Mouse (Mus musculus): Measurements from ENCODE around the gene Gm17689. TPM values are rescaled to one million over a fixed set of nuclear protein-coding genes. Genes with fewer than 3 reads are reported as not detected.

The Gm17689 gene
- total RNA-seq (2022): not detected

DNA sequence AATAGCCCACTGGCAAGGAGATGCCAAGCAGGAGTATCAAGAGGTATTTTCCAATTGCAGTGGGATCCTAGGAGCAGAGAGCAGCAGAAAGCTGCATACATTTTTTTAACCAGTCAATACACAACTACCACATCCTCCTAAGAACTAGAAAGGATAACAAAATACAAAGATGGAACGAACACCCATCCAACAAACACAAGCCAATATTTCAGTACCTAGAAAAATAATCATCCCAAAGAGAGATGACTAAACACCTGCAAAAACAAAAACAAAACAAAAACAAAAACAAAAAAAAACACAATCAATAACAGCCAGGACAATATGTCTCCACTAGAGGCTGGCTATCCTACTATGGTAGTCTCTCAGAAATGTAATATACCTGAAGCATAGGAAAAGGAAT lies at the start of gene Gm17689:
Gene Gm17689, minus strand, starts transcription at position 101 of the 400 bp plus-strand sequence.
- no peak for DNase-seq (ENCODE audit: low spot score in 2 of 2)

DNA sequence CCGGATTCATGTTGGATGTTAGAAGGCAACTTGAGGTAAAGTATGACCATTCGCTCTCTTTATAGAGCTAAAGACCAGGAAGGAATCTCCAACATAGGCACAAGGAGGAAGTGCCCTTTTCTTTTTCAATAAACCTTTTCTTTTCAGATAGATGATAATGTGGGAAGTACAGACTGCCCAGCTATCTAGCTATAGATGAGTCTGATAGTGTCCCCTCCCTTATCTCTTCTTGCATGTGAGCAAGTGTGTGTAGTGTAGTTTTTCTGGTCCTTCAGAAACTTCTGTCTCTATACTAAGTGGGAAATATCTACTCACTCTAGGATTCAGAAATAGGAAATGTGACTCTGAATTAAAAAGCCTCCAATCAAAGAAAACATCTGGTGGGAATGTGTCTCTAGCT lies 40.6 kb downstream of the Gm17689 start, which contains the start of gene Gm5615:
Gene Gm5615, minus strand, starts transcription at position 101 of the 400 bp plus-strand sequence.
- DNase-seq (ENCODE audit: low spot score in 2 of 2): no peak

Other genes with a start within 250 kb of the Gm17689 start
- gene Gm7257, start 150.8 kb downstream of the Gm17689 start, total RNA-seq (2022): not detected
- not detected for gene Gm9513, start 107.0 kb downstream of the Gm17689 start, total RNA-seq (2022)
- not detected for gene Gm5615, start 40.7 kb downstream of the Gm17689 start, total RNA-seq (2022)
- not detected for gene A630095E13Rik, start 60.7 kb upstream of the Gm17689 start, total RNA-seq (2022)
- gene Acrv1, start 110.6 kb upstream of the Gm17689 start, total RNA-seq (2022): not detected
- 1 to 10 TPM; 3.0 to 3.6 (median 3.2) TPM for gene Chek1, start 144.4 kb upstream of the Gm17689 start, total RNA-seq (2022)
- 10 to 100 TPM; 68.7 to 78.0 (median 73.2) TPM for gene Stt3a, start 185.0 kb upstream of the Gm17689 start, total RNA-seq (2022)
- gene Ei24, start 214.8 kb upstream of the Gm17689 start, total RNA-seq (2022): 100 to 1,000 TPM in 2 of 4 experiments, 10 to 100 TPM in 2; 90.8 to 109 (median 99.9) TPM
- 100 to 1,000 TPM; 259 to 276 (median 263) TPM for gene Fez1, start 239.2 kb upstream of the Gm17689 start, total RNA-seq (2022)